Mouse (Mus musculus) forebrain, embryonic 14.5 days (tissue): ENCODE data around the gene Lrguk. TPM values are rescaled to one million over a fixed set of nuclear protein-coding genes. Genes with fewer than 3 reads are reported as not detected.

Source experiments
- ATAC-seq: fragments of 200-750 bp; cut with Nextera tagmentation; 2 replicates; pipeline ENCODE4 v1.8.0; 2017; ENCODE audit warnings: mild to moderate bottlenecking, moderate library complexity
- DNase-seq: peaks from one replicate; pipeline ENCODE4 v3.0.0-alpha.2; 2015; ENCODE audit warnings: low spot score
- H3K27ac ChIP-seq: fragments of 300-500 bp; sonication (generic); 2 replicates; pipeline ENCODE4 v1.5.1; 2014; ENCODE audit warnings: low read depth, mild to moderate bottlenecking, control low read depth, low read length, moderate library complexity
- H3K27me3 ChIP-seq: fragments of 300-500 bp; sonication (generic); replicated peaks from 2 replicates; pipeline ENCODE4 v1.6.1; 2014; ENCODE audit warnings: low read length, control low read depth, mixed read lengths; ENCODE audit not compliant: control insufficient read depth, insufficient read depth
- H3K36me3 ChIP-seq: fragments of 300-500 bp; sonication (generic); 2 replicates; pipeline ENCODE4 v1.6.1; 2014; ENCODE audit warnings: low read length, control low read depth; ENCODE audit not compliant: control insufficient read depth, insufficient read depth
- H3K4me1 ChIP-seq: fragments of 300-500 bp; sonication (generic); 2 replicates; pipeline ENCODE4 v1.6.1; 2014; ENCODE audit warnings: antibody characterized with exemption, low read length, control low read depth; ENCODE audit not compliant: control insufficient read depth, insufficient read depth
- H3K4me2 ChIP-seq: fragments of 300-500 bp; sonication (generic); 2 replicates; pipeline ENCODE4 v1.6.1; 2014; ENCODE audit warnings: mild to moderate bottlenecking, control low read depth, low read length
- H3K4me3 ChIP-seq: fragments of 300-500 bp; sonication (generic); 2 replicates; pipeline ENCODE4 v1.5.1; 2014; ENCODE audit warnings: low read depth, low read length, control low read depth
- H3K9ac ChIP-seq: fragments of 300-500 bp; sonication (generic); 2 replicates; pipeline ENCODE4 v1.6.1; 2014; ENCODE audit warnings: mild to moderate bottlenecking, low read length, control low read depth, moderate library complexity
- H3K9me3 ChIP-seq: fragments of 300-500 bp; sonication (generic); replicated peaks from 2 replicates; pipeline ENCODE4 v1.6.1; 2016; ENCODE audit warnings: low read length, control low read depth, mixed read lengths; ENCODE audit not compliant: control insufficient read depth
- WGBS: fragments of 180-500 bp; shearing (Covaris S2); extraction: QIAGEN DNeasy Blood & Tissue Kit; methylation state at CpG from one replicate; pipeline ENCODE4 v1.1.7; 2014; 5-methylcytosine and 5-hydroxymethylcytosine counted together
- polyA plus RNA-seq: library from polyadenylated mRNA; unstranded; fragments of >200 nt; fragmentation: Nextera tagmentation; extraction: Ambion mirVana; gene quantifications from 2 replicates; pipeline ENCODE4 v1.2.1, GENCODE M21; 2014

Lrguk gene
- polyA plus RNA-seq, 1 experiment from 2014 or later: 1.0 TPM

- 13% methylated on average over 1 of the region's 1 CpGs for WGBS
- ATAC-seq: no peak
- DNase-seq: no peak
- no peak overlapping the region for H3K27ac ChIP-seq
- no peaks in the 10 kb centered on the region for H3K27me3 ChIP-seq
- H3K36me3 ChIP-seq: no peaks in the 10 kb centered on the region
- H3K9ac ChIP-seq: no peak overlapping the region
- H3K9me3 ChIP-seq: no peaks in the 10 kb centered on the region
- H3K4me1 ChIP-seq: no peaks in the 10 kb centered on the region
- no peak overlapping the region for H3K4me2 ChIP-seq
- no peak overlapping the region for H3K4me3 ChIP-seq
Observed at GRCm38 (mm10) chr6:34003033-34003432, 26.2 kb upstream of the Lrguk start.

GRCm38 (mm10) chr6:34013469-34013868, 15.8 kb upstream of the Lrguk start:
- no peaks in the 10 kb centered on the region for H3K9me3 ChIP-seq
- ATAC-seq (no peak), DNase-seq (peak; percentile 41)
- H3K4me3 ChIP-seq: no peak overlapping the region
- no peaks in the 10 kb centered on the region for H3K36me3 ChIP-seq
- H3K27me3 ChIP-seq: no peaks in the 10 kb centered on the region
- 55% methylated on average over 6 of the region's 6 CpGs for WGBS
- H3K27ac ChIP-seq: peak overlapping the region; percentile 72; the same call in 1 of the 2 replicates
- no peak overlapping the region for H3K9ac ChIP-seq
- no peaks in the 10 kb centered on the region for H3K4me1 ChIP-seq
- H3K4me2 ChIP-seq: no peak overlapping the region

- WGBS: 2% methylated on average over 4 of the region's 4 CpGs
- ATAC-seq: peak; percentile 70; the same call in 1 of the 2 replicates
Observed at GRCm38 (mm10) chr6:34029746-34030027, 439 bp downstream of the Lrguk start.

GRCm38 (mm10) chr6:34034096-34034495, 4.8 kb downstream of the Lrguk start:
- 72% methylated on average over 3 of the region's 3 CpGs for WGBS
- ATAC-seq: no peak
- Histone ChIP-seq H3K9me3 (no peaks in the 10 kb centered on the region), H3K27ac (no peak overlapping the region), H3K4me1 (0 out of 2 replicates have a peak, but pooled peaks cover 4% of the 10 kb centered on the region), H3K27me3 (no peaks in the 10 kb centered on the region), H3K4me3 (no peak overlapping the region), H3K36me3 (no peaks in the 10 kb centered on the region), H3K9ac (no peak overlapping the region), H3K4me2 (no peak overlapping the region)
- no peak for DNase-seq

More at GRCm38 (mm10) chr6:34029746-34030027, 439 bp downstream of the Lrguk start:
- Histone ChIP-seq H3K4me1 (0 out of 2 replicates have a peak, but pooled peaks cover 4% of the 10 kb centered on the region), H3K4me2 (peak overlapping the region; percentile 81), H3K27me3 (no peaks in the 10 kb centered on the region), H3K4me3 (peak overlapping the region; percentile 51), H3K9me3 (no peaks in the 10 kb centered on the region), H3K9ac (peak overlapping the region; percentile 66), H3K27ac (no peak overlapping the region), H3K36me3 (no peaks in the 10 kb centered on the region)
- no peak for DNase-seq

- DNase-seq (peak; percentile 36), ATAC-seq (0 out of 2 replicates have a peak, but pooled peaks have one; percentile 23)
- Histone ChIP-seq H3K9ac (no peak overlapping the region), H3K36me3 (no peaks in the 10 kb centered on the region), H3K4me1 (0 out of 2 replicates have a peak, but pooled peaks cover under 1% of the 10 kb centered on the region), H3K4me3 (no peak overlapping the region), H3K27ac (no peak overlapping the region), H3K4me2 (no peak overlapping the region), H3K27me3 (no peaks in the 10 kb centered on the region), H3K9me3 (no peaks in the 10 kb centered on the region)
- 47% methylated on average over 15 of the region's 15 CpGs for WGBS
Observed at GRCm38 (mm10) chr6:34034577-34035461, 5.6 kb downstream of the Lrguk start.

- Histone ChIP-seq H3K9ac (no peak overlapping the region), H3K9me3 (no peaks in the 10 kb centered on the region), H3K27me3 (no peaks in the 10 kb centered on the region), H3K4me1 (peaks cover 6% of the 10 kb centered on the region), H3K4me3 (no peak overlapping the region), H3K4me2 (no peak overlapping the region), H3K36me3 (no peaks in the 10 kb centered on the region), H3K27ac (no peak overlapping the region)
- peak; percentile 67 for ATAC-seq
- DNase-seq: peak; percentile 92
- 34% methylated on average over 12 of the region's 12 CpGs for WGBS
Observed at GRCm38 (mm10) chr6:34040624-34041235, 11.5 kb downstream of the Lrguk start.

- DNase-seq (peak; percentile 32), ATAC-seq (no peak)
- Histone ChIP-seq H3K27me3 (no peaks in the 10 kb centered on the region), H3K9me3 (no peaks in the 10 kb centered on the region), H3K4me3 (no peak overlapping the region), H3K9ac (no peak overlapping the region), H3K36me3 (no peaks in the 10 kb centered on the region), H3K4me1 (peaks cover 6% of the 10 kb centered on the region), H3K27ac (0 out of 2 replicates have a peak overlapping the region, but pooled peaks have one; percentile 30), H3K4me2 (no peak overlapping the region; the same call in 1 of the 2 replicates)
- WGBS: 56% methylated on average over 11 of the region's 11 CpGs
Observed at GRCm38 (mm10) chr6:34041589-34042280, 12.5 kb downstream of the Lrguk start.

GRCm38 (mm10) chr6:34044228-34044811, 15.1 kb downstream of the Lrguk start:
- no peaks in the 10 kb centered on the region for H3K9me3 ChIP-seq
- H3K4me3 ChIP-seq: no peak overlapping the region
- H3K27ac ChIP-seq: no peak overlapping the region
- WGBS: 63% methylated on average over 12 of the region's 12 CpGs
- H3K27me3 ChIP-seq: no peaks in the 10 kb centered on the region
- no peak overlapping the region for H3K4me2 ChIP-seq
- no peaks in the 10 kb centered on the region for H3K36me3 ChIP-seq
- DNase-seq: no peak
- H3K9ac ChIP-seq: no peak overlapping the region
- H3K4me1 ChIP-seq: peaks cover 6% of the 10 kb centered on the region
- no peak for ATAC-seq
